Mouse (Mus musculus): Measurements from ENCODE around the gene Cacul1.
"Not testable (repeated sequence)": the region's sequence is repeated elsewhere in the genome, so short reads cannot be mapped to it uniquely, and the experiment has no call there.

Cacul1 gene

DNA sequence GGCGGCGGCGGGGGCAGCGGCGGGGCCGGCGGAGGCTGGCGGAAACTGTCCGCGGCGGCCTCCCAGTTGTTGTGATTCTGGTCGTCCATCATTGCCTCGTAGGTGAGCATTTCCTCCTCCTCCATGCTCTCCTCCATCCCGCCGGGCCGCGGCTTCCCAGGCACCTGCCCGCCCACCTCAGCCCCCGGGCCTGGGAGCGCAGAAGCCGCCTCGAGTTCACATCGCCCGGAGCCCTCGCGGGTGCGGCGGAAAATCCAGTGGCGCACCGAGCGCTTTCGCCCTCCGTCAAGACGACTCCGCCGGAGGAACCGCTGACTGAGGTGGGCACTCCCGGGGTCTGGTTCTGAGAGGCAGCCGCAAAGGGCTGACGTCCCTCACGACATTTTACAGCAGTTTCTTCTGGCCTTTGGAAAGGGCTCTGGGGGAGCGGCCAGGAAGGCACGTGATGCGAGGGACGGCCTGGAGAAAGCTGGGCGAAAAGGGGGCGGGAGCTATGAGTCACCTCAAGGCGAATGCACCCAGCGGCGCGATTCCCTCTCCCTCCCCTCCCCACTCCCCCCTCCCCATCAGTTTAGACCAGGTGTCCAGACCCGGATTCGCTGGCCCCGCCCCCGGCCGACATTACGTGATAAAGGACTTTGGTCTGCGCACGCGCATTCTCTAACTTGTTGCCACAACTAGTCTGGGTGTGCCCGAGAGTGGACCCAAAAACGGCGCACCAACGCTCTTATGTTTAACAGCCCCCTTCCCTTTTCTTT lies at the start of gene Cacul1:
TSS of gene Cacul1 (minus strand) at position 444 of the 758 bp plus-strand sequence.
- peak; percentile 97 for DNase-seq (ENCODE audit: extremely low spot score)

DNA sequence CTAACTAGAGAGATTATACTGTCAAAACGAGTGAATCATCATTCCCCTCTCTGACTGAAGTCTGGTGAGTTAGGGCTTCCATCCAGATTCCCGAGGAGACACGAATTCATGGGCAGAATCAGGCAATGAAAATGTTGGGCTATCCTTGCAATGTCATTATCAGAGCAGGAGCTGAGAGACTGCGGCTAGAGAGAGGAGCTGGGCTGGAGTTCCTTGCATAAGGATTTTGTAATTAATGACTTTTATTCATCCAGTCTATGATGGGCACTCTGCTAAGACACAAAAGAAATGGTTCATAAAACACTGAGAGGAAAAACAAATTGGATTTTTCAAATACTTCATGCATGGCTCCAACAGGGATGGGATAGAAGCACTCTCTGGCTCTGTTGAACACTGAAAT lies 38.6 kb upstream of the Cacul1 start:
- no peak for DNase-seq (ENCODE audit: extremely low spot score)

DNA sequence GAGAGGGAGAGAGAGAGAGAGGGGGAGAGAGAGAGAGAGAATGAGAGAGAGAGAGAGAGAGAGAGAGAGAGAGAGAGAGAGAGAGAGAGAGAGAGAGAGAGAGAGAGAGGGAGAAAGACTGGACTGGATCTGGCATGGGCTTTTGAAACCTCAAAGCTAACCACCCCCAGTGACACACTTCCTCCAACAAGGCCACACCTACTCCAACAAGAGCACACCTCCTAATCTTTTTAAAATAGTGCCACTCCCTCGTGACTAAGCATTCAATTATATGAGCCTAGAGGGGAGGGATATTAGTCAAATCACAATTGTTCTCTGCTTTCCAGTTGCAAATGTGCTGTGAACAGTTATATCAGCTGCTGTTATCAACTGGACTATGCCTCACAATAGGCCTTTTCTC lies 36.2 kb upstream of the Cacul1 start:
- DNase-seq (ENCODE audit: extremely low spot score), result no peak

GRCm38 (mm10) chr19:60615470-60616200 lies 34.8 kb upstream of the Cacul1 start:
- DNase-seq (ENCODE audit: extremely low spot score), result no peak

GRCm38 (mm10) chr19:60611525-60612215 lies 30.8 kb upstream of the Cacul1 start:
- peak; percentile 18 for DNase-seq (ENCODE audit: extremely low spot score)

DNA sequence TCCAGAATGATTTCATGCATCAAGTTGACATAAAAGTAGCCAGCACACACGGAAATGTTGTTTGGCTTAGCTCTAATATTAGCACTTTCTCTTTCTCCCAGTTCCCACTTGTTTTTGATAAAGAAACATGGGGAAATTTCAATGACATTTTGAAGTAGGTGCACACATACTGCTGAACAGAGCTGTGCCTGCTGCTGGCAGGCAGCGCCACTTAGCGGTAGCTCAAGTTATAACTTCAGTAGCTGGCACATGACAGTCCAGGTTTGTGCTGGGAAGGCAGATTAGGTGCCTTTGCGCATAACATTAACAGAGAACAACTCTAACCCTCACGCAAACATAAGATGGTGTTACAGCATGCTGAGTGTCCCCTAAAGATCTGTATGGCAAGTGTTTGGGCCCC lies 27.9 kb upstream of the Cacul1 start:
- DNase-seq (ENCODE audit: extremely low spot score), result no peak

DNA sequence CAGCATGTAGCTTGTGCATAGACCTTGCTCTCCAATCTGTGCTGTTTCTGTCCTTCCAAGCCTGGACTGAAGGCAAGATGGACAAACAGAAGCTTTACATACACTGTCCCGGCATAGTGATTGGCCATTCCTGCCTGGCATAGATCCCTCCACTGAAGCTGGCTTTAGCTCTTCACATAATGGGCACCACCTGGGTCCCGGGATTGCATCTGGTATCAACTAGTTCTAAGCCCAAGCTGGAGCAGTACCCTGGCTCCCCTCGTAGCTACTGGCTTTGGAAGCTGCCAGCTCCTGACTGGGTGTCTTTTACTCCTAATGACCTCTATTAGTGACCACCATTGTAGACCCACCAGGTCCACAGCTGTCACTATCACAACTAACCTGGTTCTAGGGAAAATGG lies 22.8 kb upstream of the Cacul1 start:
- DNase-seq (ENCODE audit: extremely low spot score), result no peak

DNA sequence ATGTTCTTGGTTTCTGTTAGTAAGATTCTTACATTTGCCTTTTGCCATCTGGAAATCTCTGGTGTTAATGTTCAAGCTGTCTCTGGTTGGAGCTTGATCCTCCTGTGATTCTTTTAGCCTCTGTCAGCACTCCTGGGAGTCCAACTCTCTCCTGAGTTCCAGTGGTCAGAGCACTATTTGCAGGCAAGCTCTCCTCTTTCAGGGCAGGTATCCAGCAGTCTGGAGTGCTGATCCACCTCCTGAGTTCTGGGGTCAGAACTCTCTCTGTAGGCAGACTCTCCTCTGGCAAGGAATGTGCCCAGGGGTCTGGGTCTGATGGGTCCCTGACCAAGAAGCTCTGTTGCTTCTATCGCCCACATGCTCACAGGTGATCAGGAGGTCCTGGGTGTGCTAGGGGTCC lies 21.2 kb upstream of the Cacul1 start:
- DNase-seq (ENCODE audit: extremely low spot score), result not testable (repeated sequence)

- no peak for DNase-seq (ENCODE audit: extremely low spot score)
Measured at GRCm38 (mm10) chr19:60598025-60598697, 17.3 kb upstream of the Cacul1 start.

- DNase-seq (ENCODE audit: extremely low spot score), result no peak
Measured at GRCm38 (mm10) chr19:60589646-60590045, 8.8 kb upstream of the Cacul1 start.

GRCm38 (mm10) chr19:60586652-60587051 lies 5.8 kb upstream of the Cacul1 start:
- DNase-seq (ENCODE audit: extremely low spot score), result no peak

- no peak for DNase-seq (ENCODE audit: extremely low spot score)
Measured at GRCm38 (mm10) chr19:60583201-60583600, 2.4 kb upstream of the Cacul1 start.

- DNase-seq (ENCODE audit: extremely low spot score), result no peak
Measured at GRCm38 (mm10) chr19:60581377-60582290, 809 bp upstream of the Cacul1 start.

DNA sequence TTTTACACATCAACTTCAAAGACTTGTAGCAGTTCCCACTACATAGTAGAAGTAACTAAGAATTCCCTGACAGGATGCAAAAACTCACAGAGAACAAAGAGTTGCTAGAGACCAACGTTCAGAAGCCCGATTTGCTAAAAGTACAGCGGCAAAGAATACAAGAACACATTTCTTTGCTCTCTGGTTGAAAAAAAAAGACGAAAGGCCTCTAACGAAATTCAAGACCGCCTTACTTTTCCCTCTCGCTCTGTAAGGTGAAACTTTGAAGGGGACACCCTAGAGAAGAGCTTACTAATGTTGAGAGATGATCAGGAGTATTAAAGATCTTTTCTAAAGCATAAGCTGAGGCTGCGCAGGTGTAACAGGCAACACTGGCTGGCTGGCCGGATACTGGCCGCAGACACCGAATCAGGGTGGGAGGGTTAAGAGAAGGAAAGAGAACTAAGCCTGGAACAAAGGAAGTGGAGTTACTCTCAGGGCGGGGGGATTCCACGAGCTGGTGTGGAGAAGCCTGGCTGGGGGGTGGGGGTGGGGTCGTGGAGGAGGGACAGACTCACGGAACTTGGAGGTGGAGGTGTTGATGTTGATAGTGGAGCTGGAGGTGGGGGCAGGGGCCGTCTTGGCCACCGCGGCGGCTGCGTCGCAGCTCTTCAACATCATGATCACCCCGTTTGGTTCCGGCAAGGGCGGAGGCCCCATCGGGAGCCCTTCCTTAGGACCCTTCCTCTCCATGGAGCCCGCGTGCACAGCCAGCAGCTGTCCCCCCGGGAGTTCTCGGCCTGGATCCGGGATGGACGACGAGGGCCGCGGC lies 849 bp downstream of the Cacul1 start:
- no peak for DNase-seq (ENCODE audit: extremely low spot score)

GRCm38 (mm10) chr19:60576741-60577140 lies 4.1 kb downstream of the Cacul1 start:
- no peak for DNase-seq (ENCODE audit: extremely low spot score)

DNA sequence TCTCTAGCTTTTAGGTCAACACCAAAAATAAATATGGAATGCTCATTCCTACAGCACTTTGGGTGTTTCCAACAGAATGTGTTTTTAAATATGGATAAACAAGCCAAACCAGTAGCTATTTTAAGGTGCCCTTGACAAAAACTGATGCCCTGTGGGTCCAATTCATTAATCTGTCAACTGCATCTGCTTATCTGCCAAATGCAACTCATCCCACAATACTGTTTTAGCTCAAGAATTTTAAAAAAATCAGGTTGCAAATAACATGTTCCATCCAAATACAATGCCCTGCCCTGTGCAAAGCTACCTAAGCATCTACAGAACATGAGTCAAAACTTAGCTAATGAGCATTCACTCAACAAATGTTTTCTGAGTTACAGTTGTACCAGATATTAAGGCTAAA lies 20.3 kb downstream of the Cacul1 start:
- DNase-seq (ENCODE audit: extremely low spot score), result no peak

- no peak for DNase-seq (ENCODE audit: extremely low spot score)
Measured at GRCm38 (mm10) chr19:60554866-60555438, 25.9 kb downstream of the Cacul1 start.

DNA sequence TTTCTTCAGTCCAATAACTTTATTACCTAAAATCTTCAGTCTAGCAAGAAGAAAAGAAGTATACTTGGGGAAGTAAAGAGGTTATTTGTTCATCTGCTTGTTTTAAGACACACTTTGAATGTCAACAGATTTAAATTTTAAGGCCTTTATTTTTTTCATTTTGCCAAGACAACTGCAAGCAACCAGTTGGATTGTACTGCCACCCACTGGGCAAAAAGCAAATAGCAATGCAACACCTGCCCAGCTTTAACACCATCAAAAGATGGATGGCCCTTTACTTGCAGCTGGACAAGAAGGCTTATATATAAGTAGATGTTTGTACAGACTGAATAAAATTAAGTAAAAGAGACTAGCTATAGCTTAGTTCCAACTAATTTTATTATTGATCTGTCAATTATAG lies 27.3 kb downstream of the Cacul1 start:
- DNase-seq (ENCODE audit: extremely low spot score), result peak; percentile 36

- DNase-seq (ENCODE audit: extremely low spot score), result no peak
Measured at GRCm38 (mm10) chr19:60543302-60543701, 37.5 kb downstream of the Cacul1 start.

- no peak for DNase-seq (ENCODE audit: extremely low spot score)
Measured at GRCm38 (mm10) chr19:60531897-60532296, 48.9 kb downstream of the Cacul1 start.
